8 mouse cellular contexts compared by ENCODE assay signal in genomic region chr2:165391561-165391960, GRCm38 (mm10). TPM values are rescaled to one million over a fixed set of nuclear protein-coding genes. Genes with fewer than 3 reads are reported as not detected.
DNase-seq lines count a peak whose midpoint lies in the region; ATAC-seq and TF ChIP-seq lines count a peak whose summit lies in the region.
"Had no signal": no experiment of that assay in that cellular context is flagged by ENCODE, and none has a peak within 500 bp of the region (broad histone marks: within the 10 kb centered on the region; RNA-seq: fewer than 3 reads in every experiment).

No protein-coding gene starts in this region.

- no peak for TF ChIP-seq EP300 in liver, postnatal 0 days (IDR thresholded peaks at IDR 0.05; ENCODE audit: low read depth)

- no peak overlapping the region for H3K9ac ChIP-seq in neural tube, embryonic 15.5 days (replicated peaks)
- H3K9ac ChIP-seq in hindbrain, postnatal 0 days (replicated peaks; ENCODE audit: low read length), result no peak overlapping the region
- H3K9ac ChIP-seq in liver, postnatal 0 days (replicated peaks), result no peak overlapping the region

- H3K27me3 ChIP-seq in neural tube, embryonic 15.5 days (replicated peaks), result no peaks in the 10 kb centered on the region
- no peaks in the 10 kb centered on the region for H3K27me3 ChIP-seq in hindbrain, postnatal 0 days (ENCODE audit: insufficient read depth, low read length)
- no peaks in the 10 kb centered on the region for H3K27me3 ChIP-seq in liver, postnatal 0 days (ENCODE audit: insufficient read depth, low read length)
- no peaks in the 10 kb centered on the region for H3K27me3 ChIP-seq in small intestine, adult 2 months (ENCODE audit: control insufficient read depth, insufficient read depth, low read length)

- 0 out of 2 replicates have a peak, but pooled peaks cover 2% of the 10 kb centered on the region for H3K36me3 ChIP-seq in neural tube, embryonic 15.5 days
- no peaks in the 10 kb centered on the region for H3K36me3 ChIP-seq in hindbrain, postnatal 0 days (ENCODE audit: insufficient read depth, low read length)
- H3K36me3 ChIP-seq in liver, postnatal 0 days (replicated peaks; ENCODE audit: insufficient read depth, low read length), result no peaks in the 10 kb centered on the region
- no peaks in the 10 kb centered on the region for H3K36me3 ChIP-seq in small intestine, adult 2 months (ENCODE audit: control insufficient read depth, insufficient read depth, low read length)

- H3K27ac ChIP-seq in neural tube, embryonic 15.5 days (replicated peaks), result no peak overlapping the region
- H3K27ac ChIP-seq in hindbrain, postnatal 0 days, result no peak overlapping the region
- no peak overlapping the region for H3K27ac ChIP-seq in liver, postnatal 0 days (ENCODE audit: low read depth)
- no peak overlapping the region for H3K27ac ChIP-seq in small intestine, adult 2 months (ENCODE audit: insufficient read depth, low read depth, low read length)
- H3K27ac ChIP-seq: macrophage had no signal

- peak; percentile 44 for DNase-seq in neural tube, embryonic 10.5 days (ENCODE audit: extremely low spot score, low spot score)
- peak; percentile 74 for DNase-seq in ZHBTc4 (ENCODE audit: low read depth, low spot score)
- peak; percentile 85 for DNase-seq in embryo, embryonic 10.5 days (ENCODE audit: low spot score)
- DNase-seq in hindbrain, postnatal 0 days (ENCODE audit: low spot score), result peak; percentile 89
- DNase-seq in liver, postnatal 0 days, result peak; percentile 45

- no peak for TF ChIP-seq POLR2A in small intestine, adult 2 months (IDR thresholded peaks at IDR 0.05; ENCODE audit: low read depth, low read length)

- TF ChIP-seq CTCF in hindbrain, postnatal 0 days (IDR thresholded peaks at IDR 0.05; ENCODE audit: low read depth), result peak; percentile 92
- peak; percentile 85 for TF ChIP-seq CTCF in liver, postnatal 0 days (IDR thresholded peaks at IDR 0.05; ENCODE audit: low read depth)
- peak; percentile 65 for TF ChIP-seq CTCF in small intestine, adult 2 months (IDR thresholded peaks at IDR 0.05; ENCODE audit: extremely low read depth, insufficient read length, insufficient replicate concordance, low read depth, low read length)

- H3K9me3 ChIP-seq in neural tube, embryonic 15.5 days (replicated peaks), result no peaks in the 10 kb centered on the region
- no peaks in the 10 kb centered on the region for H3K9me3 ChIP-seq in hindbrain, postnatal 0 days (ENCODE audit: low read length)
- peaks cover 3% of the 10 kb centered on the region; the same call in 1 of the 2 replicates for H3K9me3 ChIP-seq in liver, postnatal 0 days (ENCODE audit: low read length)

- H3K4me3 ChIP-seq in neural tube, embryonic 15.5 days (replicated peaks), result no peak overlapping the region
- no peak overlapping the region for H3K4me3 ChIP-seq in hindbrain, postnatal 0 days (ENCODE audit: low read length)
- no peak overlapping the region for H3K4me3 ChIP-seq in liver, postnatal 0 days (ENCODE audit: low read depth, low read length)
- no peak overlapping the region for H3K4me3 ChIP-seq in small intestine, adult 2 months (ENCODE audit: low read depth, low read length)

- peaks cover 8% of the 10 kb centered on the region for H3K4me1 ChIP-seq in neural tube, embryonic 15.5 days
- H3K4me1 ChIP-seq in hindbrain, postnatal 0 days (ENCODE audit: insufficient read depth, low read length), result peaks cover 8% of the 10 kb centered on the region; the same call in 1 of the 2 replicates
- peaks cover 6% of the 10 kb centered on the region for H3K4me1 ChIP-seq in liver, postnatal 0 days (ENCODE audit: insufficient read depth)
- H3K4me1 ChIP-seq in small intestine, adult 2 months (ENCODE audit: control insufficient read depth, insufficient read depth, insufficient read length, low read length), result no peaks in the 10 kb centered on the region

- WGBS in neural tube, embryonic 15.5 days, result 18% methylated on average over 8 of the region's 8 CpGs
- 16% methylated on average over 8 of the region's 8 CpGs for WGBS in hindbrain, postnatal 0 days
- 14% methylated on average over 8 of the region's 8 CpGs for WGBS in liver, postnatal 0 days (ENCODE audit: insufficient replicate concordance)
- 12% methylated on average over 8 of the region's 8 CpGs for WGBS in small intestine, adult 2 months

- ATAC-seq in neural tube, embryonic 15.5 days (ENCODE audit: low FRiP score), result no peak
- peak; percentile 27 for ATAC-seq in hindbrain, postnatal 0 days
- no peak for ATAC-seq in liver, postnatal 0 days

- H3K4me2 ChIP-seq in neural tube, embryonic 15.5 days, result no peak overlapping the region
- H3K4me2 ChIP-seq in hindbrain, postnatal 0 days (ENCODE audit: low read depth, low read length), result no peak overlapping the region
- no peak overlapping the region for H3K4me2 ChIP-seq in liver, postnatal 0 days (ENCODE audit: low read depth, low read length)

RNA-seq across cellular contexts. Expression of gene Zfp334, which starts 3.5 kb away (rescaled TPM):
- 7.2 and 7.4 TPM in 2 replicates for polyA plus RNA-seq in neural tube, embryonic 15.5 days (2015; fragmentation: Nextera tagmentation; extraction: Ambion mirVana)
- total RNA-seq in hindbrain, postnatal 0 days (2014; rRNA removed), result 14.8 and 16.4 TPM in 2 replicates
- polyA plus RNA-seq in hindbrain, postnatal 0 days (2015; fragmentation: Nextera tagmentation; extraction: Ambion mirVana), result 3.7 and 3.9 TPM in 2 replicates
- polyA plus RNA-seq in liver, postnatal 0 days (2015; fragmentation: Nextera tagmentation; extraction: Ambion mirVana), result 1.2 and 1.5 TPM in 2 replicates
- 0.34 and 0.35 TPM in 2 replicates for polyA plus RNA-seq in small intestine, adult 2 months (2012; rRNA removed)

RNA-seq across cellular contexts. Expression of gene Ocstamp, which starts 8.6 kb away (rescaled TPM):
- polyA plus RNA-seq in neural tube, embryonic 15.5 days (2015; fragmentation: Nextera tagmentation; extraction: Ambion mirVana), result 0.05 TPM in 1 of 2 replicates, not detected in the other
- 0.05 TPM in 1 of 2 replicates, not detected in the other for total RNA-seq in hindbrain, postnatal 0 days (2014; rRNA removed)
- polyA plus RNA-seq in hindbrain, postnatal 0 days (2015; fragmentation: Nextera tagmentation; extraction: Ambion mirVana), result 0.05 TPM in 1 of 2 replicates, not detected in the other
- polyA plus RNA-seq in liver, postnatal 0 days (2015; fragmentation: Nextera tagmentation; extraction: Ambion mirVana), result 8.1 and 13.0 TPM in 2 replicates
- 1.6 and 2.2 TPM in 2 replicates for polyA plus RNA-seq in small intestine, adult 2 months (2012; rRNA removed)
- polyA plus RNA-seq: macrophage had no signal

RNA-seq across cellular contexts. Expression of gene Zfp663, which starts 23.0 kb away (rescaled TPM):
- polyA plus RNA-seq in neural tube, embryonic 15.5 days (2015; fragmentation: Nextera tagmentation; extraction: Ambion mirVana), result 3.8 and 4.7 TPM in 2 replicates
- total RNA-seq in hindbrain, postnatal 0 days (2014; rRNA removed), result 0.47 and 3.8 TPM in 2 replicates
- 2.2 and 2.3 TPM in 2 replicates for polyA plus RNA-seq in hindbrain, postnatal 0 days (2015; fragmentation: Nextera tagmentation; extraction: Ambion mirVana)
- polyA plus RNA-seq in liver, postnatal 0 days (2015; fragmentation: Nextera tagmentation; extraction: Ambion mirVana), result not detected in 2 replicates
- not detected in 2 replicates for polyA plus RNA-seq in small intestine, adult 2 months (2012; rRNA removed)
- polyA plus RNA-seq: macrophage had no signal
